In genomic region chr13:108905121-108905520, GRCm38 (mm10) we compare ENCODE assay signal across 21 mouse cellular contexts.
DNase-seq lines count a peak whose midpoint lies in the region; ATAC-seq lines count a peak whose summit lies in the region.
"Had no signal": no experiment of that assay in that cellular context is flagged by ENCODE, and none has a peak within 500 bp of the region (broad histone marks: within the 10 kb centered on the region; RNA-seq: fewer than 3 reads in every experiment).

No protein-coding gene starts in this region.

- WGBS in kidney, embryonic 14.5 days: 39% methylated on average over 2 of the region's 2 CpGs
- WGBS in embryonic facial prominence, embryonic 11.5 days: 58% methylated on average over 2 of the region's 2 CpGs

- H3K4me3 ChIP-seq in kidney, embryonic 14.5 days (ENCODE audit: low read length): no peak overlapping the region
- no peak overlapping the region for H3K4me3 ChIP-seq in embryonic facial prominence, embryonic 11.5 days (ENCODE audit: low read depth, low read length)
- H3K4me3 ChIP-seq: left cerebral cortex, adult 2 months had no signal

- H3K9ac ChIP-seq in kidney, embryonic 14.5 days (ENCODE audit: low read depth, low read length): no peak overlapping the region
- H3K9ac ChIP-seq in embryonic facial prominence, embryonic 11.5 days (replicated peaks; ENCODE audit: low read length): no peak overlapping the region
- H3K9ac ChIP-seq: liver, postnatal 0 days had no signal

- no peaks in the 10 kb centered on the region for H3K4me1 ChIP-seq in kidney, embryonic 14.5 days (ENCODE audit: control insufficient read depth, insufficient read depth, low read length)
- no peaks in the 10 kb centered on the region for H3K4me1 ChIP-seq in embryonic facial prominence, embryonic 11.5 days (ENCODE audit: control insufficient read depth, insufficient read depth, low read length)

- ATAC-seq in kidney, embryonic 14.5 days (ENCODE audit: low FRiP score, low TSS enrichment): peak; percentile 39; the same call in 1 of the 2 replicates
- ATAC-seq in embryonic facial prominence, embryonic 11.5 days (replicated peaks; ENCODE audit: insufficient number of reproducible peaks, low FRiP score, low TSS enrichment, low read depth): no peak
- ATAC-seq: liver, postnatal 0 days; midbrain, embryonic 16.5 days had no signal

- H3K36me3 ChIP-seq in kidney, embryonic 14.5 days (ENCODE audit: control insufficient read depth, insufficient read depth, low read length): no peaks in the 10 kb centered on the region
- no peaks in the 10 kb centered on the region for H3K36me3 ChIP-seq in embryonic facial prominence, embryonic 11.5 days (replicated peaks; ENCODE audit: control insufficient read depth, insufficient read depth, low read depth, low read length)

- H3K9me3 ChIP-seq in kidney, embryonic 14.5 days (ENCODE audit: control insufficient read depth, low read length): no peaks in the 10 kb centered on the region
- no peaks in the 10 kb centered on the region for H3K9me3 ChIP-seq in embryonic facial prominence, embryonic 11.5 days (replicated peaks; ENCODE audit: control insufficient read depth, low read length)

- no peaks in the 10 kb centered on the region for H3K27me3 ChIP-seq in kidney, embryonic 14.5 days (ENCODE audit: control insufficient read depth, insufficient read depth, low read length)
- no peaks in the 10 kb centered on the region for H3K27me3 ChIP-seq in embryonic facial prominence, embryonic 11.5 days (ENCODE audit: control insufficient read depth, insufficient read depth, low read length)

- DNase-seq in kidney, adult 8-10 months: no peak
- peak; percentile 30 for DNase-seq in Muller cell, postnatal 12 days (ENCODE audit: inconsistent ontology term)
- DNase-seq in adipocyte (ENCODE audit: low spot score): peak; percentile 60
- DNase-seq in embryonic facial prominence, embryonic 11.5 days (ENCODE audit: low spot score): peak; percentile 2
- DNase-seq in gastrocnemius, adult 18-20 months (ENCODE audit: low spot score): no peak
- no peak for DNase-seq in natural killer cell, adult 2 months (ENCODE audit: low spot score in 2 of 2)
- DNase-seq: adrenal gland, postnatal 25 days; cerebellum, adult 18-20 months; cerebellum, postnatal 36 days; gastrocnemius, postnatal 10 days; heart, adult 18-20 months; heart, postnatal 4 days; layer of hippocampus, adult 9-11 months; left cerebral cortex, postnatal 4 days; liver, postnatal 0 days; right cerebral cortex, adult 18-20 months; thymus, postnatal 14 days had no signal

- no peak overlapping the region for H3K4me2 ChIP-seq in kidney, embryonic 14.5 days (replicated peaks; ENCODE audit: low read depth, low read length)
- no peak overlapping the region for H3K4me2 ChIP-seq in embryonic facial prominence, embryonic 11.5 days (ENCODE audit: low read depth, low read length)

- H3K27ac ChIP-seq in kidney, embryonic 14.5 days (ENCODE audit: low read depth, low read length): no peak overlapping the region
- no peak overlapping the region for H3K27ac ChIP-seq in embryonic facial prominence, embryonic 11.5 days (replicated peaks; ENCODE audit: low read depth, low read length)
- H3K27ac ChIP-seq: kidney, postnatal 0 days; left cerebral cortex, adult 2 months had no signal

Comparison
In these comparisons a context has a peak if more than half of its experiments do, and no peak if none do; other contexts are left out.
1. DNase-seq: peak in Muller cell, postnatal 12 days (single experiment), adipocyte (single experiment) and embryonic facial prominence, embryonic 11.5 days (single experiment); none in kidney, adult 8-10 months (0 of 2), gastrocnemius, adult 18-20 months (single experiment) and natural killer cell, adult 2 months (0 of 2).